Mouse (Mus musculus): ENCODE data around the gene Ccni.

The Ccni gene

DNA sequence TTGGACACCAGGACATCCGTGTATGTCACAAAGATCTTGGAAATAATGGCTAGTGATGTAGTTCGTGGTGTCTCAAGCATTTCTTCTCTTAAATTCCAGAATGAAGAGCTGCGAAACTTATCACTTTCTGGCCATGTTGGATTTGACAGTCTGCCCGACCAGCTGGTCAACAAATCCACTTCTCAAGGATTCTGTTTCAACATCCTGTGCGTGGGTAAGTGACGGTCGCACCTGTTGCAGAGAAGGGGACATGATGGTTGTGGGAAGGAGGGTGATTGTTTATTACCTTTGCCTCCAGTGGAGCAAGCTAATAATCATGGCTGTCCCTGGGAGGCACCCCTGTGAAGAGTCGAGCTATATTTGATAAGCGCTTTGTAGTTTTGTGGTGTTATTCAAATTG is 66.9 kb downstream of the Ccni start:
- no peak for DNase-seq (ENCODE audit: low read depth in 1 of 2, low spot score in 2 of 2)

DNA sequence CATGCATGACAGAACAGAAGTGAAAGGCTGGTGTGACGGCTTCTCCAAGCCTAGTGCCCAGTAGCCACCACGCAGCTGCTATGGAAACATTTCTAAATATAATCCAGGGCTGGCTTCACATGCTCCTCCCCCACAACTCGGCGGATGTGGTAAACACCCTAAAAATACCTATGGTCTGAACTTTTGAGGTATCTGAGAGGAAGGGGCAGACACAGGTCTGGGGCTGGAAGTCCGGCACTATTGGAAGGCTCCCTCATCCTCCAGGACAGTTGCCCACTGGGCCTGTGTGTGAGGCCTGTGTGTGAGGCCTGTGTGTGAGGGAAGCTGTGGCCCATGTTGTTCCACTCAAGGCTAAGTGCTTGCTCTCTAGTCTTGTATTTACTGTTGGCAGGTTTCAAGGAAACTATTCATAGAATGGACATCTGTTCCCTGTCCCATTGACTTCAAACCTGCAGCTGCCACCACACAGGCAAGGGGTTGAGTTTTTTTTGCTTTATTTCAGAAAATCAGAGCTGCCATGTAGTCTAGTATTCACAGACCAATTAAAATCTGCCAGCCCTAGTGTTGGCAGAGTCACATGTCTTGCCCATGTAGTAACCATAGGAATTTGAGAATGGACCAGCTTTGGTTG is 69.2 kb downstream of the Ccni start:
- DNase-seq (ENCODE audit: low read depth in 1 of 2, low spot score in 2 of 2): no peak

DNA sequence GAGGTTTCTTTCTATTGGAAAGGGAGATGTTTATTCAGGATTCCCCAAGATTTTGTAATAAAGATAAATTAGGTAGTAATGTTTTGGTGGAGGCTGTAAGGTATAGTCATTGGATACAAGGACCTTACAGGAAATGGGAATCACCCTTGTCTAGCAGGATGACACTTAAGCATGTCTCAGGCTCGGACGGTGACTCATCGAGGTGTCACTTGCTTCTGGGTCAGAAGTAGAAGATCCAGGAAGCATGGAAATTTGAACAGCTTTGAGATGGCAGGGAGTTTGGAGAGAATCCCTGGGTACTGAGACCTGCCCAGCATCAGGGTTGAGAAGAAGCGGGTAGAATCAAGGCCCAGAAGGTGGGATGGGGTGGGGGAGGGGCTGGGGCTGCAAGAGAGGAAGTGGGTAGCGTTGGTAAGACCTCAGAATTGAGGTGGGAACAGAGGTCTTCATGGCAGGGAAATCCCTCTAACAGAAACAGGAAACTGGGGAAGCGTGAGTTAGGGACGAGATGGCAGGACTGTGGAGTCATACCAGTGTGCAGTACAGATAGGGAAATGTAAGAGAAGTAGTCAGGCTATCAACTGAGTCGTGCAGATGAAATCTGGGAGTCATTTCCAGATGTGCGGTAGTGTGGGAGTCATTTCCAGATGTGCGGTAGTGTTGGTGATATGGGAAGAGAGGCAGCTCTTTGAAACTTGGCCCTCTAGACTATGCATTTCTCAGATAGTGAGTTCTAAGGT is 70.8 kb downstream of the Ccni start:
- no peak for DNase-seq (ENCODE audit: low read depth in 1 of 2, low spot score in 2 of 2)

DNA sequence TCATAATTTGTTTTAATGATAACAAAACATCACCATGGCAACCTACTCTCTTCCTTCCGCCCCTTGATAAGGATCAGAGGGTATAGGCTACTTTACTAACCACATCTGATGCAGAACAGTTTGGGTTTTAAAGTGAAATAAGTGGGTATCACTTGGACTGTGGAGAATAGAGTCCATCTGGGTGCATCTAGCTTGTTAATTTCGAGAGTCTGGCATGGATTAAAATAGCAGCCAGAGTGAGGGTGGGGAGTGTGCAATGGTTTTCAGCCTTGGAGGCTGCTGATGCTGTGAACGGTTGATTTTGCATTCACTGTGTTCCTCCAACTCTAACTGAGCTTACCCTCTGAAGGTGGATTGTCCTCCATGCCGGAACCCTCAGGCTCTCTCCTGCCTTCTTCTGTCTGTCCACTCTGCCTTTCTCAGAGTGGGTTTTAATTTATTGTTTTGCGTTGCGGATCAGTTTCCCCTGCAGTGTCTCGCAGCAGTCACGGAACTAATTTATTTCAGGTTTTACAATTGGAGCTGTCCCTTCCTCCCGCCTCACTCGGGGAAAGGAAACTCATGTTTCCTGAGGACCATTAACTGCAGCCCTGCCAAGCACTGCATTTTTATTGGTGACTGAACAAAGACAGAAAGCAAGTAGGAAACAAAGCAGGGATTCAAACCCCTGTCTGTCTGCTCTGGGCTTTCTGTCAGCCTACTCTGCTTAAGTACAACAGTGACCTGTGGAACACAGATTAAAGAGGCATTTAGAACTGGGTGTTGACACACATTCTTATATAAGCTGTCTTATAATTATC is 72.7 kb downstream of the Ccni start:
- no peak for DNase-seq (ENCODE audit: low read depth in 1 of 2, low spot score in 2 of 2)
